Mouse (Mus musculus): ENCODE data around the gene Mob2.

Mob2 gene

GRCm38 (mm10) chr7:142057121-142057520 is 3.7 kb downstream of the Mob2 start:
- no peak for TF ChIP-seq GATA4 (IDR thresholded peaks at IDR 0.05; ENCODE audit: insufficient replicate concordance, low read length)

- no peak for TF ChIP-seq GATA4 (IDR thresholded peaks at IDR 0.05; ENCODE audit: insufficient replicate concordance, low read length)
Measured at GRCm38 (mm10) chr7:142056601-142057061, 4.2 kb downstream of the Mob2 start.

- no peak for TF ChIP-seq GATA4 (IDR thresholded peaks at IDR 0.05; ENCODE audit: insufficient replicate concordance, low read length)
Measured at GRCm38 (mm10) chr7:142055431-142055830, 5.4 kb downstream of the Mob2 start.

GRCm38 (mm10) chr7:142050536-142050935 is 10.3 kb downstream of the Mob2 start:
- no peak for TF ChIP-seq GATA4 (IDR thresholded peaks at IDR 0.05; ENCODE audit: insufficient replicate concordance, low read length)

GRCm38 (mm10) chr7:142045932-142046331 is 14.9 kb downstream of the Mob2 start:
- TF ChIP-seq GATA4 (IDR thresholded peaks at IDR 0.05; ENCODE audit: insufficient replicate concordance, low read length): no peak

- no peak for TF ChIP-seq GATA4 (IDR thresholded peaks at IDR 0.05; ENCODE audit: insufficient replicate concordance, low read length)
Measured at GRCm38 (mm10) chr7:142045344-142045743, 15.5 kb downstream of the Mob2 start.

GRCm38 (mm10) chr7:142040756-142041155 is 20.1 kb downstream of the Mob2 start:
- TF ChIP-seq GATA4 (IDR thresholded peaks at IDR 0.05; ENCODE audit: insufficient replicate concordance, low read length): no peak

- no peak for TF ChIP-seq GATA4 (IDR thresholded peaks at IDR 0.05; ENCODE audit: insufficient replicate concordance, low read length)
Measured at GRCm38 (mm10) chr7:142037553-142038170, 23.2 kb downstream of the Mob2 start.

- TF ChIP-seq GATA4 (IDR thresholded peaks at IDR 0.05; ENCODE audit: insufficient replicate concordance, low read length): no peak
Measured at GRCm38 (mm10) chr7:142035048-142035811, 25.6 kb downstream of the Mob2 start.

GRCm38 (mm10) chr7:142034198-142034597 is 26.7 kb downstream of the Mob2 start:
- no peak for TF ChIP-seq GATA4 (IDR thresholded peaks at IDR 0.05; ENCODE audit: insufficient replicate concordance, low read length)

GRCm38 (mm10) chr7:142030073-142030472 is 30.8 kb downstream of the Mob2 start:
- TF ChIP-seq GATA4 (IDR thresholded peaks at IDR 0.05; ENCODE audit: insufficient replicate concordance, low read length): no peak

- TF ChIP-seq GATA4 (IDR thresholded peaks at IDR 0.05; ENCODE audit: insufficient replicate concordance, low read length): no peak
Measured at GRCm38 (mm10) chr7:142025926-142026325, 34.9 kb downstream of the Mob2 start.

GRCm38 (mm10) chr7:142025196-142025595 is 35.7 kb downstream of the Mob2 start:
- no peak for TF ChIP-seq GATA4 (IDR thresholded peaks at IDR 0.05; ENCODE audit: insufficient replicate concordance, low read length)

- no peak for TF ChIP-seq GATA4 (IDR thresholded peaks at IDR 0.05; ENCODE audit: insufficient replicate concordance, low read length)
Measured at GRCm38 (mm10) chr7:142020827-142021226, 40.0 kb downstream of the Mob2 start.

GRCm38 (mm10) chr7:142019699-142020098 is 41.2 kb downstream of the Mob2 start:
- no peak for TF ChIP-seq GATA4 (IDR thresholded peaks at IDR 0.05; ENCODE audit: insufficient replicate concordance, low read length)

- no peak for TF ChIP-seq GATA4 (IDR thresholded peaks at IDR 0.05; ENCODE audit: insufficient replicate concordance, low read length)
Measured at GRCm38 (mm10) chr7:142016562-142016961, 44.3 kb downstream of the Mob2 start.

Data from liver, adult (tissue).